Mouse (Mus musculus): Measurements from ENCODE around the gene Tbcel.

DNA sequence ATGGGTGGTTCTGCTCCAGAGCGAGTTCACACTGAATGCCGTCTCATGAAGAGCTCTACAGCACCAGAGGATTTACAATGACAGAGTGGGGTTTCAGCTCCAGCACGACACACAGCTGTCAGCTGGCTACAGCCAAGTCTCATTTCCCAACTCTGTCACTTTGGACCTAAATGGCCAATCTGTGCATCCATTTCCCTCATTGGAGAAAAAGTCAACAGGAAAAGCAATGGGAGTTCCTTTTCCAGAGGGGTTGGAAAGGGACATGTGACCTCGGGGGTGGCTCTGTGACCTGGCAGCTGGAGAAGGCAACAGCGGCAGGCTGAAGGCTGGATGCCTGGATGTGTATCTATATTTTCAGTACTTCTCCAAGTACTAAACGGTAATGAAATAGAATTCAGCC lies 96.3 kb downstream of the Tbcel start:
- no peak for TF ChIP-seq POLR2A (IDR thresholded peaks at IDR 0.05; ENCODE audit: control insufficient read depth, extremely low read depth, insufficient read depth, low read length, poor library complexity)
- no peak for TF ChIP-seq CTCF (IDR thresholded peaks at IDR 0.05; ENCODE audit: borderline replicate concordance, control insufficient read depth, extremely low read depth, insufficient read depth, low read length, poor library complexity)
